Comparison of ENCODE assay signal across 15 mouse cellular contexts in the genomic region with DNA sequence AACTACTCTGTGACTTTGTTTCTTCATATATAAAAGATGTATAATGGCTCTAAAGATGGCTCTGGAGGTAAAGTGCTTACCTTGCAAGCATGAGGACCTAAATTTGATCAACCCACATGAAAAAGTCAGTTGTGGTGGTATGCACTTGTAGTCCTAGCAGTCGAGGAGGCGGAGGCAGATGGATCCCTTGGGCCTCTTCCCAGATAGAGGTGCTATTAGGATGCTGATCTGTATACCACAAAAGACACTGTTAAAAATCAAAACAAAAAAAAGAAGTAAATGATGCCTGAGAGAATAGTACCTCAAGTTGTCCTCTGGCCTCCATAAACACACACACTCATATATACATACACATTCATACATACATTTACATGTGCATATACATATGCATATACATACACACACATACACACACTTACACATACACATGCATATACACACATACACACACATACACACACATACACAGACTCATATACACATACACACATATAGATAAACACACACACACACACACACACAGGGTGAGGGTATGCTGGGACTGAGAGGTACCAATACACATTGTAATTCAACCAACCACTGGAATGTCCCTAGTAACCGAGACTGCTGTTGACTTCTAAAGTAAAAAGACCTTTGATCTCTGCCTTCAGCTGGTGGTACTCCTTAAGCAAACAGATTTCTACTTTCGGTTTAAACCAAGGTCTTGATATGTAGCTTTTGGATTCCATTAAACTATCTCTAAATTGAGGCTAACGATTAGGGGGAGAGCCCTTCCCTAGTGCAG.
DNase-seq lines count a peak whose midpoint lies in the region; ATAC-seq and TF ChIP-seq lines count a peak whose summit lies in the region.
"Had no signal": no experiment of that assay in that cellular context is flagged by ENCODE, and none has a peak within 500 bp of the region (broad histone marks: within the 10 kb centered on the region; RNA-seq: fewer than 3 reads in every experiment).

No protein-coding gene starts in this region.

- H3K27me3 ChIP-seq in kidney, postnatal 0 days (ENCODE audit: insufficient read depth, low read length): no peaks in the 10 kb centered on the region
- no peaks in the 10 kb centered on the region for H3K27me3 ChIP-seq in kidney, embryonic 15.5 days
- H3K27me3 ChIP-seq: embryonic facial prominence, embryonic 13.5 days; lung, embryonic 15.5 days had no signal

- H3K9ac ChIP-seq in kidney, postnatal 0 days (ENCODE audit: low read depth, low read length): no peak overlapping the region
- no peak overlapping the region for H3K9ac ChIP-seq in kidney, embryonic 15.5 days
- H3K9ac ChIP-seq: embryonic facial prominence, embryonic 13.5 days; lung, embryonic 15.5 days had no signal

- DNase-seq in kidney, postnatal 0 days (ENCODE audit: low spot score): peak; percentile 50
- DNase-seq in T-cell, adult 2 months (ENCODE audit: low spot score): peak; percentile 54
- peak; percentile 42 for DNase-seq in large intestine, adult 2 months (ENCODE audit: low read depth, low spot score)
- no peak for DNase-seq in spleen, postnatal 14 days (ENCODE audit: low spot score in 2 of 2)
- DNase-seq: B cell, adult 2 months; cerebellum, adult 11 months; kidney, postnatal 4 days had no signal

- no peak for ATAC-seq in kidney, postnatal 0 days (replicated peaks; ENCODE audit: low FRiP score, low read depth)
- no peak for ATAC-seq in kidney, embryonic 15.5 days (replicated peaks; ENCODE audit: low FRiP score)
- ATAC-seq in neutrophil, adult 5-6 weeks (ENCODE audit: extremely low read depth, insufficient number of reproducible peaks, low FRiP score, poor library complexity, severe bottlenecking): peak; percentile 41; the same call in 1 of the 2 replicates
- no peak for ATAC-seq in monocyte, adult 5-6 weeks (replicated peaks; ENCODE audit: insufficient number of reproducible peaks, low FRiP score, low TSS enrichment, poor library complexity, severe bottlenecking)
- no peak for ATAC-seq in granulocyte monocyte progenitor cell, adult 5-6 weeks (replicated peaks; ENCODE audit: poor library complexity, severe bottlenecking)
- ATAC-seq: hindbrain, embryonic 16.5 days had no signal

- 52% methylated on average over 5 of the region's 5 CpGs for WGBS in kidney, postnatal 0 days
- WGBS in kidney, embryonic 15.5 days: 67% methylated on average over 5 of the region's 5 CpGs
- whole genome bisulfite sequencing in large intestine, adult 2 months: 46% methylated on average over 5 of the region's 5 CpGs

- H3K4me2 ChIP-seq in kidney, postnatal 0 days (ENCODE audit: low read length): no peak overlapping the region
- H3K4me2 ChIP-seq in kidney, embryonic 15.5 days: no peak overlapping the region
- H3K4me2 ChIP-seq: embryonic facial prominence, embryonic 13.5 days; lung, embryonic 15.5 days had no signal

- no peak overlapping the region for H3K4me3 ChIP-seq in kidney, postnatal 0 days (replicated peaks; ENCODE audit: low read depth, low read length)
- H3K4me3 ChIP-seq in kidney, embryonic 15.5 days (replicated peaks): no peak overlapping the region
- H3K4me3 ChIP-seq: embryonic facial prominence, embryonic 13.5 days; forebrain, embryonic 10.5 days; lung, embryonic 15.5 days had no signal

- no peak overlapping the region for H3K27ac ChIP-seq in kidney, postnatal 0 days
- no peak overlapping the region for H3K27ac ChIP-seq in kidney, embryonic 15.5 days
- H3K27ac ChIP-seq: embryonic facial prominence, embryonic 13.5 days; forebrain, embryonic 10.5 days had no signal

- no peak for TF ChIP-seq CTCF in kidney, postnatal 0 days (IDR thresholded peaks at IDR 0.05; ENCODE audit: low read depth)

- H3K36me3 ChIP-seq in kidney, postnatal 0 days (ENCODE audit: insufficient read depth, low read length): peaks cover 22% of the 10 kb centered on the region
- peaks cover 81% of the 10 kb centered on the region for H3K36me3 ChIP-seq in kidney, embryonic 15.5 days
- H3K36me3 ChIP-seq: forebrain, embryonic 10.5 days had no signal

- no peaks in the 10 kb centered on the region for H3K4me1 ChIP-seq in kidney, postnatal 0 days (replicated peaks; ENCODE audit: insufficient read depth, low read length)
- H3K4me1 ChIP-seq in kidney, embryonic 15.5 days: 0 out of 2 replicates have a peak, but pooled peaks cover 8% of the 10 kb centered on the region
- H3K4me1 ChIP-seq: forebrain, embryonic 10.5 days had no signal

- no peaks in the 10 kb centered on the region for H3K9me3 ChIP-seq in kidney, postnatal 0 days (replicated peaks; ENCODE audit: low read length)
- H3K9me3 ChIP-seq in kidney, embryonic 15.5 days (replicated peaks): no peaks in the 10 kb centered on the region
- H3K9me3 ChIP-seq: embryonic facial prominence, embryonic 13.5 days; forebrain, embryonic 10.5 days; lung, embryonic 15.5 days had no signal

Comparison
In these comparisons a context has a peak if more than half of its experiments do, and no peak if none do; other contexts are left out.
1. DNase-seq: peak in kidney, postnatal 0 days (single experiment), T-cell, adult 2 months (single experiment) and large intestine, adult 2 months (single experiment); none in spleen, postnatal 14 days (0 of 2).